Mouse (Mus musculus) testis, postnatal 10 days (tissue): Measurements from ENCODE around the gene Gcdh.

Source experiments
- DNase-seq: peaks from one replicate; pipeline ENCODE4 v3.0.0; 2021; ENCODE audit warnings: low spot score

Gene Gcdh

GRCm38 (mm10) chr8:84872309-84872965 lies 21.3 kb downstream of the Gcdh start:
- DNase-seq, result peak; percentile 66

- DNase-seq, result peak; percentile 96
Measured at GRCm38 (mm10) chr8:84871376-84872308, 22.1 kb downstream of the Gcdh start, which contains the start of gene Syce2. Gene Syce2 (plus strand): TSS chr8:84872111.

DNA sequence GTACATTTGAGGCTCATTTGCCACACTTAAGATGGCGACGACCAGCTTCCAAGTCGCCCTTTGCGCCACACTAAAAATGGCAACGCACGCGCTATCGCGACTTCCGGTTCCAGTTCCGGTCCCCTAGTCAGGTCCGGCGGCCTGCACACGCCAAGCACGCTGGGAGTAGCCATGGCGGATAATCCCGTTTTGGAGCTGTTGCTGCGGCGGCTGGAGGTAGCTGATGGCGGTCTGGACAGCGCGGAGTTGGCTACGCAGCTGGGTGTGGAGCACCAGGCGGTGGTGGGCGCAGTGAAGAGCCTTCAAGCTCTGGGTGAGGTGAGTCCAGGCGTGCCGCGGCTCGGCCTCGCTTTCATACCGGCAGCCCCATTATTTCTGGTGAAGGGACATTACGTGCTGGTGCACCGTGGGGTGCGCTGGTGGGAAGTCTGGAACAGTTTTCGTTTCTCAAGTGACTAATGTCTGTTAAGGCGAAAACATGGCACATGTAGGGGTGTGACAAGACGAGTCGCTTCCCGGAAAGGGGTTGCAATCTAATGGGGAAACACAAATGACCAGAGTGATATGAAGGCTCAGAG lies 36.8 kb downstream of the Gcdh start, which contains the start of gene Farsa:
Gene Farsa (plus strand): TSS at position 126 of the 578 bp plus-strand sequence.
- DNase-seq, result peak; percentile 91

DNA sequence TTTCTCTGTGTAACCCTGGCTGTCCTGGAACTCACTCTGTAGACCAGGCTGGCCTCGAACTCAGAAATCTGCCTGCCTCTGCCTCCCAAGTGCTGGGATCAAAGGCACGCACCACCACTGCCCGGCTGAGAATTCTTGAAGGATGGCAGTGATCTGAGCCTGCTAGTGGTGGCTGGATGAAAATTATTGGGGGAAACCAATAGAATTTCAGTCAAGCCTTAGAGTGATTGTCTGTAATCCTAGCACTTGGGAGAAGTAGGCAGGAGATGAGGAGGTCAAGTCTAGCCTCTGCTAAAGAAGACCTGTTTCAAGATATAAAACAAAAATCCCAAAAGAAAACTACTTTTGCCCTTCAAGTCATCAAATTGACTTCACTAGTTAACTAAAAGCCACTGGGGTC lies 37.3 kb downstream of the Gcdh start:
- DNase-seq, result no peak

DNA sequence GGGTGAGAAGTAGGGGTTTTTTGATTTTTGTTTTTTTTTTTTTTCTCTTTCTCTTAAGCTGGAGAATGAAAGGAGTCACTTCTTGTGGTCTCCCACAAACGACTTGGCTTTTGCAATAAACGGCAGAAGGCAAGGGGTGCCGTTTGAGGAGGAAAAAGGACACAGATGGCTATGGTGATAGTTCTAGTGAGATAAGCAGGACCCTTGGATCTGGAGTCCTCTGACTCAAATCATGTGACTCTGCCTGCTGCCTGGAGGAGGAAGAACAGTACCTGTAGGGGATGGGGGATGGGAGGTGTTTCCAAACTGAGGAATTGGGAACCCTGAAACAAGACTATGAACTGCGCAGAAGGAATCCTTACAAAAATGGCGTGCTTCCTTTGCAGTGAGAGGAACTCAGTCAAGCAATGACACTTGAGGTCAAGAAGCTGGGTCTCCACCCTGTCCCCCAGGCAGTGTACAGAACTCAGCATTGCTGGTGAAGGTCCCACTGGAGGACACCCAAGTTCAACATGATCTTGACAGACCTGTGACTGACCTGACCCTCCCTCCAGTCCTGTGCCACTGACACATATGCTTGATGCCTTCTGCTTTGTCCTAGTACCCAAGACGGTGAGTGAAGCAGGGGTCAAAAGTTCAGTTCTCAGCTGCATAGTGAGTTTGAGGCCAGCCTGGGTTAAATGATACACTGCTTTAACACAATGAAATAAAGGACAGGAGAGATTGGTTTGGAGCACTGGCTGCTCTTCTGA lies 45.9 kb downstream of the Gcdh start:
- no peak for DNase-seq

DNA sequence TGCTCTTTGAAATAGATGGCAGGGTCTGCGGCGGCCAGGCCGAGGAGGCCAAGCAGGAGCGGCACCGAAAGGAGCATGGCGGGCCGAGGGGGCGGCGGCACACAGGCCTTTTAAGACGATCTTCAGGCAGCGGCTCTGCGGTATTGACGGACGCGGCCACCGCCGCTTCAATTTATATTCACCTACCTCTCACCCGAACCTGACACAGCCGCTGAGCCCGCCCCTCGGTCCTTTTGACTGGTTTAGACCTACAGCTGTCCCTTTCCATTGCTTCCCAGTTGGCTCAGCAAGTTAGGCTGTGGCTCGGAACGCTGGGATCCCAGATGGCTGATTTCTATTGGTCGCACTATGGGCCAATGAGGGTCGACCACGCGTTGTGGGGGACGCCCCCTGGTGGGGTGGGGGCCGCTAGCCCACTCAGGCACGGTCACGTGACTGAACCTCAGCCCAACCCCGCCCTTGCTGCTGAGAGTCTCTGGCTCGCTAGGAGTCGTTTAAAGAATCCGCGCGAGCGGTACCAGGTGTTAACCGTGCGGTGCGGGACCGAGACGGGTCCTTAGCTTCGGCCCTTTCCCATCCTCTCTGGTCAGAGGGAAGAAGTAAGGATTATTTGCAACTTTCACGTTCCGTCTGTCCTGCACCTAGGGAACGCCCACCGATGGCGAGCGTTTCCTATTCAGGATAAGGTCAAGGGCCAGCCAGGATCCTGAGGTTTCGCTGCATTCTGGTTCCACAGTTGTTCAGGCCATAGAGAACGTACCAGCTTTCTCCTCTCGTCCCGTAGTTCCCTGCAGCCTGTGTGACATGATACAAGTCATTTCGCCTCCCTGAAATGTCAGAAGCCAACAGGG lies 46.8 kb downstream of the Gcdh start, which contains the start of gene Calr:
Gene Calr (minus strand): TSS at position 213 of the 851 bp plus-strand sequence.
- peak; percentile 98 for DNase-seq

DNA sequence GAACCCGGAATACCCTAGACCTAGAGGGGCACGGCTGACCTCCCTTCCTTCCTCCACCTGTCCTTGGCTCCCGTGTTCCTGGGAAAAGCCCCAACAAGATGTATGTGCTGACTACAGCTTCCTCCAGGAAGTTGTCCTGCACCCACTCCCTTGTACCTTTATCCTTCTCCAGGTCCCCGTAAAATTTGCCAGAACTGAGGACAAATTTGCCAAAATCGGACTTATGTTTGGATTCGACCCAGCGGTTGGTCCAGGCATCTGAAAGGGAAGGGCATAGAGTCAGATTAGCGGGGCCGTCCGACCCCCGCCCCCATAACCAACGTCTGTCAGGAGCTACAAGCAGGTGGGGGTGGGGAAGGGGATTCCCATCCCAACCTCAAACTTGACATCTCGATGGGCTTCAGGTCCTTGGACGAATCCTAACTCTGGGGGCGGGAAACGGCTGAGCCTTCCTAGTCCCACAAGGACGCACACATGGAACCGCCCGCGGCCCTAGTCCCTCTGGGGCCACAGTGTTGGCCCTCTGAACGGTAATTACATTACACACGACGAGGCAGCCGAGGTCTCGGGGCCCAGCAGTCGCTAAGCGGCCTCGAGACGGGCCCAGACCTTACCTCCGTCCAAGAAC lies 47.5 kb downstream of the Gcdh start:
- no peak for DNase-seq

DNA sequence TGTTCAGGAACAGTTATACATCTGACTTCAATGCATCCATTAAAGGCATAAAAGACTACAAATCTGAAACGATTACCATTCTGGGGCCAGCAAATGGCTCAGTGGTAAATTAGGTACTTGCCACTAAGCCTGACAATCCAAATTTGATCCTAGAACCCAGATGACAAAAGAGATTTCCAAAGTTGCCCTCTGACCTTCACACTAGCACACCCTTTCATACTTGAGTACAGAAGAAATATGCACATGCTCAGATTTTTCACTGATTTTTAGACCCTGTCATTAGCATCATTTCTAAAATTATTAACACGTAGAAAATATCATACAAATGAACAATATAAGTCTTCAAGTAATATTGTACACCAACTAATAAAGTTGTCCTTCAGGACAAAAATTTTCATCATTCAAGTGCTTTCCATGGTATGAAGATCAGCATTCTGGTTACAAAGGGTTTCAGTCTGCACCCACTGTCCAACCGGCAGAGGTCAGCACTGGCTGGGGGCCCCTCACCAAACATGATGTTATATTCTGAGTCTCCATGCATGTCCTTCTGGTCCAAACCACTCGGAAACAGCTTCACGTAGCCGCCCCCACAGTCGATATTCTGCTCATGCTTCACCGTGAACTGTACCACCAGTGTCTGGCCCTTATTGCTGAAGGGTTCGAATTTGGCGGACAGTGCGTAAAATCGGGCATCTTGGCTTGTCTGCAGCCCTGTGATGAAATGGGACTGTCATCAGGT lies 48.2 kb downstream of the Gcdh start:
- peak; percentile 70 for DNase-seq

DNA sequence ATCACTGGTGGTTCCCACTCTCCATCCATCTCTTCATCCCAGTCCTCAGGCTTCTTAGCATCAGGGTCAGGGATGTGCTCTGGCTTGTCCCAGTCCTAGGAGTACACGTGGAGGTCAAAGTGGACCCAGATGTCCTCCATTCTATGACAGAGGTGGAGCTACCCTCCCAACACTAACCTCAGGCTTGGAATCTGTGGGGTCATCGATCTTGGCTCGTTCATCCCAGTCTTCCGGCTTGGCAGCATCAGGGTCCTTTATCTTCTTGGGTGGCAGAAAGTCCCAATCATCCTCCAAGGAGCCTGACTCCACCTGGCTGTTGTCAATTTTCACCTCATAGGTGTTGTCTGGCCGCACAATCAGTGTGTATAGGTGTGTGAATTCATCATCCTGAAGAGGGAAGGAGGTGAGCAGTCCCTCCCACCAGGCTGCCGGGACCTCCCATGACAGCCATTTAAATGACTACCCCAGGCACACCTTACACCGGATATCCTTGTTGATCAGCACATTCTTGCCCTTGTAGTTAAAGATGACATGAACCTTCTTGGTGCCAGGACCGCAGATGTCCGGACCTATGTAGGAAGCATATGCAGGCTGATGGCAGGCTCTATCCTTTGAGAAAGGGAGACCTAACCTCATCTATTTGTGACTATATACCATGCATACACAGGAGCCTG lies 49.2 kb downstream of the Gcdh start:
- DNase-seq, result no peak

- DNase-seq, result no peak
Measured at GRCm38 (mm10) chr8:84841514-84841913, 52.2 kb downstream of the Gcdh start.

GRCm38 (mm10) chr8:84840248-84840999 lies 53.3 kb downstream of the Gcdh start, which contains the start of gene Rad23a:
Gene Rad23a (minus strand): TSS chr8:84840665.
- DNase-seq, result peak; percentile 91

GRCm38 (mm10) chr8:84839875-84840247 lies 53.9 kb downstream of the Gcdh start:
- no peak for DNase-seq

DNA sequence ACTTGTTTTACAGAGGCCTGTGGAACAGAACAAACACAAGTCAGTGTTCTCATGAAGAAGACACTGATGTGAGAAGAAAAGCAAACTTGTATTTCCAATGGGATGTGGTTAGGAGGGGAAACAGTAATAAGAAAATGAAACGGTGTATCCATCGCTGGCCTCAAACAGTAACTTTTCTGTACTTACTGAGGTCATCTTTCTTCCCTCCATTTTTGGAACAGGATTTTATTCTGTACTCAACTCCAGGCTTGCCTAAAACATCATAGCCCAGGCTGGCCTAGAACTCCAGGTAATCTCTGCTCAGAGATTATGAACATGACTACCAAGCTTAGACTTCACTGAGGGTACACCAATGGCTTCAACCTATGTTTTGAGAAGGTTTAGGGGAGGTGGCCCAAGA lies 54.3 kb downstream of the Gcdh start:
- DNase-seq, result no peak

- no peak for DNase-seq
Measured at GRCm38 (mm10) chr8:84838513-84838912, 55.2 kb downstream of the Gcdh start.

DNA sequence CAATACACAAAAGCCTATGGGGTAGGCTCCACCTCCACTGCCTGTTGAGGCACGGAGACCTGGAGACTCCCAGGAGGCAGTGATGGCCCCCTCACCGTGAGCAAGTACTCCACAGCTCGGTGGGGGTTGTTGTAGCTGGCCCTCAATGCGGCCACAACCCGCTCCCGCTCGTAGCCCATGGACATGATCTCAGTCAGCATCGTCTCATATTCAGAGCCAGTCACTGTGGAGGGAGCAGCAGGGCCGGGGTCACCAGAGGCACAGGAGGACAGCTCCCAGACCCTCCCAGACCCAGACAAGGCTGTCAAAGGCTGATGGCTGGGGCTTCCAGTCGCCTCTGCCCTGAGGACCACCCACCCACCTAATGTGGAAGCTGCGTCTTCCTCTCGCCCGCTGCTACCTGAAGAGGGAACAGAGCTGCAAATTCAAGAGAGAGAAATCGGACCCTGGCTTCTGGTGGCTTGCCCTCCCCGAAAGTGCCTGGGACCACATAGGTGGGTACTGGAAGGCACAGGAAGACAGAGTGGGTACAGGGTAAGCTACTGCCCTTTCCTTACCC lies 55.7 kb downstream of the Gcdh start:
- DNase-seq, result no peak

GRCm38 (mm10) chr8:84837149-84837911 lies 56.4 kb downstream of the Gcdh start:
- DNase-seq, result no peak
